Mouse (Mus musculus): ENCODE results near the gene Lrba. TPM values are rescaled to one million over a fixed set of nuclear protein-coding genes. Genes with fewer than 3 reads are reported as not detected.

Gene Lrba
- total and polyA plus RNA-seq, 3 experiments: 9.7 to 24.3 (median 22.5) TPM

DNA sequence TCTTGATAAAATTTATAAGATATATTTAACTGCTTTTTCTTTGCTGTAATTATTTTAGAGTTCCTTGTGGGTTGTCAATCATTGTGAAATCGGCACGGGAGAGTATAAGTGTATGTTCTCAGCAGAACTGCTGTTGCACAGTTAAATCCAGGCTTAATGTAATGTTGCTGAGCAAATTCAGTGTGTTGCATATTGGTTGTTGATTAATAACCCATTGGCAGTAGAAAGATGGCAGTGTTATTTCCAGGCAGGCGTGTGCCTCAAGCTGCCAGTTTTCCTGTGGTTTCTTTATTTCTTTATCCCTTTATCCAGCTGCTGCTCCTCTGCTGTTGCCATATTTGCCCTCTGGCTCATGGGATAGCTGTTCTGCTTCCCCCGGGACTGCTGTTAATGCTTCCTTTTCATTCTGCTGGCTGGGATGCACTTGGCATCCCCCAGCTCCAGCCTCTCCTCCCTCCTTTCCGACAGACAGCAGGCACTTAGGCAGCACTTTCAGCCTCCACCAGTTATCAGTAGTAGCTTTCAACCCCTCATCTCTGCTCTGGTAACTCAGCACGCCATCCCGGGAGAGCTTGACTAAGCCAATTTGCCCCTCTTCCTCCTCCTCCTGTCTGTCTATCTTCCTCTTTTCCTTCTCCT lies 463.2 kb downstream of the Lrba start:
- peak in 1 of 2 experiments; percentile 4 for DNase-seq
- Histone ChIP-seq H3K4me3 (no peak overlapping the region), H3K36me3 (ENCODE audit: control insufficient read depth, insufficient read depth, low read length) (no peaks in the 10 kb centered on the region), H3K4me1 (ENCODE audit: control insufficient read depth, insufficient read depth, low read length) (no peaks in the 10 kb centered on the region), H3K27ac (no peak overlapping the region), H3K27me3 (ENCODE audit: control insufficient read depth, insufficient read depth, low read length) (no peaks in the 10 kb centered on the region), H3K79me2 (replicated peaks; ENCODE audit: control insufficient read depth, insufficient read depth, low read length) (no peaks in the 10 kb centered on the region), H3K9ac (ENCODE audit: low read depth, low read length) (no peak overlapping the region)
- intact Hi-C loops (cut with DNase I): no loop called here
- 24% methylated on average over 7 of the region's 7 CpGs for WGBS
- TF ChIP-seq CTCF (IDR thresholded peaks at IDR 0.05) (no peak), EP300 (IDR thresholded peaks at IDR 0.05; ENCODE audit: insufficient read depth, low read depth, low read length) (no peak), POLR2A (IDR thresholded peaks at IDR 0.05; ENCODE audit: insufficient read depth, low read depth, low read length) (no peak)

DNA sequence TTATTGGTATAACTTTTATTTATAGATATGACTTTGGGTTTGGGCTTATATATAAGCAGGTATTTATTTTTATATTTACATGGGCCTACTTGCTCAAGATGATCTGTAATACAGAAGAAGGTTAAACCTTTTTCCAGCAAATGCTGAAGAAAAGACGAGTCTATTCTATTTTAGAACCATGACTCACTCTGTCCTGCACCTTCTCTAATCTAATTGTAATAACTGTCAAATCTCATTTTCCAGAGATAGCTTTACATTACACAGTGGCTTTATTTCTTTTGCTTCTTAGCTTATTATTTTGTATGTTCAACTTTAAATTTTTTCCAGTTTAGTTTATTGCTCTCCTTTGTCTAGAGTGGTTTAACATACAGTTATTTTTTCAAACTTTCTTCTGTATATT lies 464.0 kb downstream of the Lrba start:
- H3K27me3 ChIP-seq (ENCODE audit: control insufficient read depth, insufficient read depth, low read length): no peaks in the 10 kb centered on the region
- no peak for TF ChIP-seq CTCF (IDR thresholded peaks at IDR 0.05)
- H3K4me1 ChIP-seq (ENCODE audit: control insufficient read depth, insufficient read depth, low read length): no peaks in the 10 kb centered on the region
- no peak overlapping the region for H3K27ac ChIP-seq
- intact Hi-C loops (cut with DNase I): no loop called here
- no peaks in the 10 kb centered on the region for H3K36me3 ChIP-seq (ENCODE audit: control insufficient read depth, insufficient read depth, low read length)
- no peaks in the 10 kb centered on the region for H3K79me2 ChIP-seq (replicated peaks; ENCODE audit: control insufficient read depth, insufficient read depth, low read length)
- 29% methylated on average over 1 of the region's 1 CpGs for WGBS
- no peak overlapping the region for H3K9ac ChIP-seq (ENCODE audit: low read depth, low read length)
- DNase-seq: no peak
- H3K4me3 ChIP-seq: no peak overlapping the region

- TF ChIP-seq EP300 (IDR thresholded peaks at IDR 0.05; ENCODE audit: insufficient read depth, low read depth, low read length): no peak
- TF ChIP-seq CTCF (IDR thresholded peaks at IDR 0.05): no peak
- TF ChIP-seq POLR2A (IDR thresholded peaks at IDR 0.05; ENCODE audit: insufficient read depth, low read depth, low read length): no peak
- H3K4me3 ChIP-seq: no peak overlapping the region
- WGBS: 41% methylated on average over 7 of the region's 7 CpGs
- H3K36me3 ChIP-seq (ENCODE audit: control insufficient read depth, insufficient read depth, low read length): no peaks in the 10 kb centered on the region
- no peak overlapping the region for H3K27ac ChIP-seq
- H3K27me3 ChIP-seq (ENCODE audit: control insufficient read depth, insufficient read depth, low read length): no peaks in the 10 kb centered on the region
- intact Hi-C loops (cut with DNase I): no loop called here
- H3K79me2 ChIP-seq (replicated peaks; ENCODE audit: control insufficient read depth, insufficient read depth, low read length): no peaks in the 10 kb centered on the region
- DNase-seq: no peak
- H3K4me1 ChIP-seq (ENCODE audit: control insufficient read depth, insufficient read depth, low read length): no peaks in the 10 kb centered on the region
- H3K9ac ChIP-seq (ENCODE audit: low read depth, low read length): no peak overlapping the region
Observed at GRCm38 (mm10) chr3:86689305-86689704, 464.8 kb downstream of the Lrba start.

GRCm38 (mm10) chr3:86692779-86693178 lies 468.3 kb downstream of the Lrba start:
- DNase-seq: no peak
- Histone ChIP-seq H3K27ac (no peak overlapping the region), H3K9ac (ENCODE audit: low read depth, low read length) (no peak overlapping the region), H3K27me3 (ENCODE audit: control insufficient read depth, insufficient read depth, low read length) (no peaks in the 10 kb centered on the region), H3K79me2 (replicated peaks; ENCODE audit: control insufficient read depth, insufficient read depth, low read length) (no peaks in the 10 kb centered on the region), H3K4me3 (no peak overlapping the region), H3K36me3 (ENCODE audit: control insufficient read depth, insufficient read depth, low read length) (no peaks in the 10 kb centered on the region), H3K4me1 (ENCODE audit: control insufficient read depth, insufficient read depth, low read length) (no peaks in the 10 kb centered on the region)
- intact Hi-C loops (cut with DNase I): no loop called here
- TF ChIP-seq POLR2A (IDR thresholded peaks at IDR 0.05; ENCODE audit: insufficient read depth, low read depth, low read length): no peak
- no peak for TF ChIP-seq EP300 (IDR thresholded peaks at IDR 0.05; ENCODE audit: insufficient read depth, low read depth, low read length)
- TF ChIP-seq CTCF (IDR thresholded peaks at IDR 0.05): no peak

DNA sequence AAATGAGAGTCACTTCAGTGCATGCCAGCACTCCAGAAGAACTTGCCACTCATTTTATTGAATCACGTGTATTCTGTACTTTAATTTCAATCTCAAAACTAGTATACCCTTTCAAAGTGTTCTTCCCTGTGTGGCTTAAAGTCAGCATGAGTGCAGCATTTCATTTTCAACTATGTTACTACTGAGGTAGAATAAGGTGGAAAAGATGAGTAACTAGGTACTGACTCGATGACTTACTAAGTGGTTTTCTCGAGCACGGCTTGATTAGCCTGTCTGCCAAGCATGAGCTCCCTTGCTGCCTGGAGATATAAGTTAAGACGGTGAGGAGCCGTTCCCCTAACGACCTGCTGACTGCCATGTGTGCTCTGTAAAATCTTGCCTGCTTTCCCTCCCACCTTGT lies 469.1 kb downstream of the Lrba start:
- DNase-seq: no peak
- Histone ChIP-seq H3K4me1 (ENCODE audit: control insufficient read depth, insufficient read depth, low read length) (no peaks in the 10 kb centered on the region), H3K79me2 (replicated peaks; ENCODE audit: control insufficient read depth, insufficient read depth, low read length) (no peaks in the 10 kb centered on the region), H3K9ac (ENCODE audit: low read depth, low read length) (no peak overlapping the region), H3K27me3 (ENCODE audit: control insufficient read depth, insufficient read depth, low read length) (no peaks in the 10 kb centered on the region), H3K27ac (no peak overlapping the region), H3K4me3 (no peak overlapping the region), H3K36me3 (ENCODE audit: control insufficient read depth, insufficient read depth, low read length) (no peaks in the 10 kb centered on the region)
- TF ChIP-seq CTCF (IDR thresholded peaks at IDR 0.05) (no peak), EP300 (IDR thresholded peaks at IDR 0.05; ENCODE audit: insufficient read depth, low read depth, low read length) (no peak), POLR2A (IDR thresholded peaks at IDR 0.05; ENCODE audit: insufficient read depth, low read depth, low read length) (no peak)
- 71% methylated on average over 7 of the region's 7 CpGs for WGBS
- intact Hi-C loops (cut with DNase I): no loop called here

DNA sequence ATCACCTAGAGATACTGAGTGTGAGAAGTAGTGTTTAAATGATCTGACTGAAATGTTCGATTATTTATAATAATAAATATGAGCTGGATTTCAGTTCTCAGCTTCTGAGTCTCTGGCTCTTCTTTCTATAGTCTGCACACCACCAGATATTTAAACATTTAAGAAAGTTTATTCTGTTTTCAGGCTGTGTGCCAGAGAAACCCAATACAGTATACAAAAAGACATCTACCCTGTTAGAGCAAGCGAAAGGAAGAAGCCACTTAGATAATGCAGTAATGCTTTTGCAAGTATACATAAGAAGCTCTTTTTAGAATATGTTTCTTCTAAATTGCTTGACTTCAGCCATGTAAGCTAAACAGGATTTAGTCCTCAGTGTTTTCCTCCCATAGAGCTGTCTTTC lies 474.5 kb downstream of the Lrba start:
- Histone ChIP-seq H3K9ac (ENCODE audit: low read depth, low read length) (no peak overlapping the region), H3K36me3 (ENCODE audit: control insufficient read depth, insufficient read depth, low read length) (no peaks in the 10 kb centered on the region), H3K27ac (no peak overlapping the region), H3K4me3 (no peak overlapping the region), H3K4me1 (ENCODE audit: control insufficient read depth, insufficient read depth, low read length) (no peaks in the 10 kb centered on the region), H3K27me3 (ENCODE audit: control insufficient read depth, insufficient read depth, low read length) (no peaks in the 10 kb centered on the region), H3K79me2 (replicated peaks; ENCODE audit: control insufficient read depth, insufficient read depth, low read length) (no peaks in the 10 kb centered on the region)
- TF ChIP-seq CTCF (IDR thresholded peaks at IDR 0.05) (no peak), POLR2A (IDR thresholded peaks at IDR 0.05; ENCODE audit: insufficient read depth, low read depth, low read length) (no peak)
- DNase-seq: no peak
- intact Hi-C loops (cut with DNase I): no loop called here
- WGBS: 85% methylated on average over 2 of the region's 2 CpGs
